Mouse (Mus musculus) heart, postnatal 36 days (tissue): ENCODE data around the gene Arhgef16. TPM values are rescaled to one million over a fixed set of nuclear protein-coding genes. Genes with fewer than 3 reads are reported as not detected.

Experiments
- DNase-seq, 2 experiments: peaks; one replicate each; pipeline ENCODE4 v3.0.0; 2021 to 2022
- intact Hi-C: fragments of 180-260 bp; cut with DNase I; formaldehyde crosslinking; loops from one replicate; pipeline ENCODE4 v1.15.1; 2025
- total RNA-seq, 2 experiments: library from RNA; stranded (reverse); gene quantifications; 2 replicates each; pipeline ENCODE4 v1.2.3; 2021

Gene Arhgef16
- total RNA-seq, 2 experiments from 2014 or later, result 0.17 to 0.19 TPM

DNA sequence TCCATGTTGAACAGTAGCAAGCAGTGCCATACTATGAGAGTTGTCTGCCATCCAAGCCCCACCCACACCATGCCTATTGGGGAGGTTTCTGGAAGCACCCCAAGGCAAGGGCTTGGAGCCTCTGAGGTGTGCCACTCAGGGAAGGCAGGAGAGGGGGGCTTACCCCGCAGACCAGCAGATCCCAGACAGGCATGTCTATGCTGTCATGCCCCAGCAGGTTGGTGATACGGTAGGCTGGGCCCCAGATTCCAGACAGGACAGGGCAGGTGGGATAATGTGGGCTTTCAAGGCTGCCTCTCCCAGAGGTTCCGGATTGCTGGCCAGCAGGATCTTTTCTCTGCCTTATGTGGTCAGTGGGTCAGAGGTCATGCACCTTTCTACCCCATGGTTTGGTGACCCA is 65.5 kb downstream of the Arhgef16 start:
- DNase-seq, result no peak

DNA sequence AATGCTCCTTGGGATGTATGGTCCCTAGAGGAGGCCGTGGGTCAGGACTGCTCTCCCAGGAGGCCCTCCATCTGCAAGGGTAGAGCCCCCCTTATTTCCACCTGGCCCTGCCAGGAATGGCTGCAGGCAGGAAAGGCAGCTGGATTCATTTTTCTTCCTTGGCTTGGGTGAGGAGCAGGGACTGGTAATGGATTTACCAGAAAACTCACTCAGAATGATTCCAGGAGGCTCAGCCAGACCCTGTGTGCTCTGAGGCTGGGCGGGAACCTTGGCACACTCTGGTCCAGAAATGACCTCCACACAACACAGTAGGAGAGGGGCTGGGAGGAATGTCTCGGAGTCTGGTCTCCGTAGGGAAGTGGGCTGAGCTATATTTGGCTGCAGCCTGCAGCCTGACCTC is 69.2 kb downstream of the Arhgef16 start:
- intact Hi-C loops, result no loop called here
- DNase-seq, result peak; percentile 42 to 47

More for the DNA sequence above, 65.5 kb downstream of the Arhgef16 start:
- intact Hi-C loops, result no loop called here

DNA sequence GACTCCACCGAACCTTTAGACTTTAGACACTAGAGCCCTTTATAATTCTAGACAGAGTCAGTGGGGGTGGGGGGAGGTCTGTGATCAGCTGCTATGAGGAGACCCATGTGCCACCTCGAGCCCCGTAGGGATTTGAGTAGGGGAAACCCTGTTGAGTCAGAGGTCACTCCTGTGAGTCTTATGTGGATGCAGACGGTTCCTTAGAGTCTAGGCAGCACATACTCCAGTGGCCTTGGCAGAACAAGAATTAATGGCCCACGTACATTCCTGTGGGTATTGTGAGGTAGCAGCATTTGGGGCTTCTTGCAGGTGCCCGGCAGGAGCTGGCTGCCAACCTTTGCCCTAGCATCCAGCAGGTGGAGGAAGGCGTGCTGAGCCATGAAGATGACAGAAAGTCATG is 70.1 kb downstream of the Arhgef16 start:
- DNase-seq, result no peak
- intact Hi-C loops, result no loop called here

DNA sequence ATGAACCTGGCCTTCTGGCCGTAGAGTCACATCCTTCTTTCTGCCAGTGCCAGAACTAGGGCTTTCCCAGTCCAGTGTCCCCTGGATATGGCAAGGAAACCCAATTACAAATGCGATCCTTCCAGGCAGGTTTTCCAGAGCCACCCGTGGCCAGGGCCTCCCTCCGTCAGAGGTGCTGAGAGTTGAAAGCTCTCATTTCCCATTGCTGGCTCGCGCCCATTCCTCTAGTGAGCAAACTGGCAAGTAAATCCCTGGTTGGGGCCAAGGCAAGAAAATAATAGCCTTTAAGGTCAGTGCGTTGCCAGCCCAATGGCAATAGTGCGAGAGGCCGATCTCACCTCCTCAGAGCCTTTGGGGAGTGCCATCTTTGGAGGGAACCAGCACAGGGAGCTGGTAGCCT is 71.9 kb downstream of the Arhgef16 start:
- DNase-seq, result no peak
- intact Hi-C loops, result no loop called here

Other genes starting within 250 kb of the Arhgef16 start
- not detected for gene Trp73, start 161.5 kb downstream of the Arhgef16 start, total RNA-seq
- gene Wrap73, start 159.3 kb downstream of the Arhgef16 start, total RNA-seq, result 10 to 100 TPM; 10.8 to 15.0 TPM
- 100 to 1,000 TPM; 132 to 136 TPM for gene Tprgl, start 141.0 kb downstream of the Arhgef16 start, total RNA-seq
- 1 to 10 TPM; 5.4 to 8.0 TPM for gene Megf6, start 130.9 kb downstream of the Arhgef16 start, total RNA-seq
- gene B230104I21Rik, start 34.5 kb upstream of the Arhgef16 start, total RNA-seq, result not detected